Mouse (Mus musculus): ENCODE data around the gene Rel. TPM values are rescaled to one million over a fixed set of nuclear protein-coding genes. Genes with fewer than 3 reads are reported as not detected.

Rel gene
- polyA plus RNA-seq, 1 experiment from 2014 or later = 0.64 TPM

DNA sequence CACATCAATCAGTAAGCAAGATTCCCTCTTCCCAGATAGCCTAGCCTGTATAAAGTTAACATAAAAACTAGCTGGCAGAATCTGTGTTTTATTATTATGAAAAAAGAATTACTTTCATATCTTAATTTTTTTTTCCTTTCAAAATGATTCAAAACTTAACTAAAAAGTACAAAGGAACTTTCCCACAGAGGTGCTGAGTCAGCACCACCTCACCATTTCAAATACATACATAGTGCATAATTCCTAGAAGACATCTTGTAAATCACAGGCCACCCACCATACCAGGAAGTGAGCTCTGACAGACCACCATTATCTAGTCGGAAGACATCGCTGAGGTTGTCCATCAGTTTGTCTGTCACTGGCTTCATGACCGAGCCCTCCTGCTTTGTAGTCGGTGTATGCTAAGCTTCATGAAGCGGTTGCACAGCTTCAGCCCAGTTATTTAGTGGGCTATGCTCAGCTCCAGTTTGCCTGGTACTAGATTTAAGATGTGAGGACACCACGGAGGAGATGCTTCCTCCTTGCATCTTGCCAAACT lies 36.0 kb downstream of the Rel start:
- no peak for ATAC-seq (ENCODE audit: low FRiP score)
- Histone ChIP-seq H3K9me3 (ENCODE audit: control insufficient read depth, low read length) (no peaks in the 10 kb centered on the region), H3K4me3 (ENCODE audit: low read depth, low read length) (no peak overlapping the region), H3K4me1 (ENCODE audit: control insufficient read depth, insufficient read depth, low read length) (no peaks in the 10 kb centered on the region), H3K4me2 (no peak overlapping the region), H3K9ac (ENCODE audit: low read length) (no peak overlapping the region), H3K36me3 (ENCODE audit: control insufficient read depth, insufficient read depth, low read length) (no peaks in the 10 kb centered on the region), H3K27me3 (ENCODE audit: control insufficient read depth, insufficient read depth, low read length) (no peaks in the 10 kb centered on the region), H3K27ac (ENCODE audit: low read depth, low read length) (no peak overlapping the region)
- DNase-seq (ENCODE audit: low spot score, missing footprints) = no peak
- 95% methylated on average over 6 of the region's 6 CpGs for WGBS

DNA sequence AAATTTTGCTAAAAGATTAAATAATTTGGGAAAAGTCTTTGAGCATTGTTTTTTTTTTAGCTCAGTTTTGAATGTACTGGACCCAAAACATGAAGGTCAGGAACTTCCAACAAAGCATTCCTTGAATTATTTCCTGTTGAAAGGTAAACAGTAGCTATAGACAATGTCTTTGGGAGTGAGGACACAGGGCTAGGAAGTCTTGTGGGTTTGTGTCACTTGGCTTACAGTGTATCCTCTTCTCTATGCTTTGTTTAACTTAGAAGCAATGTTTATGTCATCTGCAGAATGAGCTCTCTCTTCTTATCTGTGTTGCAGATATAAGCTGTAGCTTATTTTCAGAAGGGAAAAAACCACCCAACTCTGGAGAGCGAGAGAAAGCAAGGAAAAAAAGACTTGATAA lies 37.9 kb downstream of the Rel start:
- Histone ChIP-seq H3K27ac (ENCODE audit: low read depth, low read length) (no peak overlapping the region), H3K36me3 (ENCODE audit: control insufficient read depth, insufficient read depth, low read length) (peaks cover under 1% of the 10 kb centered on the region)
- no peak for ATAC-seq (ENCODE audit: low FRiP score)

DNA sequence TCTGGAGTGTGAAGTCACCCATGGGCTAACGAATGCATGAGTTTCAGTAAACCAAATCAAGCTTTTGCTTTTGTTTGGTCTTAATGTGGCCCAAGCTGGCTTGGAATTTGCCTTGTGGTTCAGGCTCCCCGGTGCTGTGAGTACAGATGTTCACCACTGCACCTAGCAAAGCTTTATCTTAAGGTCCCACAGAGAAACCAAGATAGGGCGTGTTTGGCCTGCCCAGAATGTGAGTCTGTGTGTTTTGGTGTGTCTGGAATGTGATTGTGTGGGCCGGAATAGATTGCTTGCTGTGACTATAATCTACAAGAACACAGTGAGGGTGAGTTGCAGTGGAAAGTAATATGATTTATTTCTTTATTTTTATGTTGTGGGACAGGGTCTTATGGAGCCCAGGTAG lies 40.6 kb downstream of the Rel start:
- H3K4me1 ChIP-seq (ENCODE audit: control insufficient read depth, insufficient read depth, low read length) = no peaks in the 10 kb centered on the region
- H3K4me2 ChIP-seq = no peak overlapping the region
- peaks cover 8% of the 10 kb centered on the region for H3K36me3 ChIP-seq (ENCODE audit: control insufficient read depth, insufficient read depth, low read length)
- 94% methylated on average over 4 of the region's 4 CpGs for WGBS
- ATAC-seq (ENCODE audit: low FRiP score) (no peak), DNase-seq (ENCODE audit: low spot score, missing footprints) (no peak)
- H3K4me3 ChIP-seq (ENCODE audit: low read depth, low read length) = no peak overlapping the region
- H3K9me3 ChIP-seq (ENCODE audit: control insufficient read depth, low read length) = no peaks in the 10 kb centered on the region
- no peak overlapping the region for H3K27ac ChIP-seq (ENCODE audit: low read depth, low read length)
- no peak overlapping the region for H3K9ac ChIP-seq (ENCODE audit: low read length)
- no peaks in the 10 kb centered on the region for H3K27me3 ChIP-seq (ENCODE audit: control insufficient read depth, insufficient read depth, low read length)

More for the DNA sequence above, 37.9 kb downstream of the Rel start:
- whole genome bisulfite sequencing = 88% methylated on average over 1 of the region's 1 CpGs
- Histone ChIP-seq H3K9ac (ENCODE audit: low read length) (no peak overlapping the region), H3K27me3 (ENCODE audit: control insufficient read depth, insufficient read depth, low read length) (no peaks in the 10 kb centered on the region), H3K4me3 (ENCODE audit: low read depth, low read length) (no peak overlapping the region), H3K9me3 (ENCODE audit: control insufficient read depth, low read length) (no peaks in the 10 kb centered on the region), H3K4me1 (ENCODE audit: control insufficient read depth, insufficient read depth, low read length) (no peaks in the 10 kb centered on the region), H3K4me2 (no peak overlapping the region)
- DNase-seq (ENCODE audit: low spot score, missing footprints) = no peak

DNA sequence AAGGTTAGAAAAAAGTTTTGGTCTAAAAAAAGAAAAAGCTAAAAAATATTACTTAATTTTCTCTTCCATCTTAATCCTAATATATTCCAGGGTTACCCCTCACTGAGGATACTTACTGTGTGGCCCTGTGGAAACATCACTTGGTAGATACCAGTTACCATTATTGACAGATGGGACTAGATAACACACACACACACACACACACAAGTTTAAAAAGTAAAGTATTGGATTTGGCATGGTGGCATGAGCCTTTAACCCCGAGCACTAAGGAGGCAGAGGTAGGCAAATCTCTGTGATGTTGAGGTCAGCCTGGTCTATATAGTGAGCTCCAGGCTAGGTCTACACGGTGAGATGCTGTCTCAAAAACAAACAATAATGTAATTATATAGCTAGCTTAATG lies 42.6 kb downstream of the Rel start:
- no peaks in the 10 kb centered on the region for H3K9me3 ChIP-seq (ENCODE audit: control insufficient read depth, low read length)
- no peak overlapping the region for H3K9ac ChIP-seq (ENCODE audit: low read length)
- no peak overlapping the region for H3K4me2 ChIP-seq
- ATAC-seq (ENCODE audit: low FRiP score) = no peak
- no peaks in the 10 kb centered on the region for H3K27me3 ChIP-seq (ENCODE audit: control insufficient read depth, insufficient read depth, low read length)
- no peak overlapping the region for H3K4me3 ChIP-seq (ENCODE audit: low read depth, low read length)
- WGBS = 86% methylated on average over 2 of the region's 2 CpGs
- peaks cover 8% of the 10 kb centered on the region for H3K36me3 ChIP-seq (ENCODE audit: control insufficient read depth, insufficient read depth, low read length)
- H3K27ac ChIP-seq (ENCODE audit: low read depth, low read length) = no peak overlapping the region
- no peaks in the 10 kb centered on the region for H3K4me1 ChIP-seq (ENCODE audit: control insufficient read depth, insufficient read depth, low read length)
- no peak for DNase-seq (ENCODE audit: low spot score, missing footprints)

DNA sequence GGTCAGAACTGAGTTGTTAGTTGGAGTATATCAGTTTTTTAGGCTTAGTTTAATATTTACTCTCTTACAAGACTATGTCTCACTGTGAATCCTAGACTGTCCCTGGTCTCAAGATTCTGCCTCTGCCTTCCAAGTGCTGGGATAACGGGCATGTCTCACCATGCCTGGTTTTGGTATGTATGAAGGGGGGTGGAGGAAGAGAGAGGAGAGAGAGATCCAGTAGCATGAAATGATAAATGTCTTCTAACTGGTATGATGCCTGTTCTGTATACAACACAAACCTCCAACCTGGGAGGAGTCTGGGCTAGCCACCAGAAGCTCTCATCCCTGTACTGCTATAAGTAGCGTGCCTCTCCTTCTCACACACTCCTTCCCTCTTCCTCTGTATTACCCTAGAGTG lies 44.3 kb downstream of the Rel start:
- 95% methylated on average over 2 of the region's 2 CpGs for WGBS

DNA sequence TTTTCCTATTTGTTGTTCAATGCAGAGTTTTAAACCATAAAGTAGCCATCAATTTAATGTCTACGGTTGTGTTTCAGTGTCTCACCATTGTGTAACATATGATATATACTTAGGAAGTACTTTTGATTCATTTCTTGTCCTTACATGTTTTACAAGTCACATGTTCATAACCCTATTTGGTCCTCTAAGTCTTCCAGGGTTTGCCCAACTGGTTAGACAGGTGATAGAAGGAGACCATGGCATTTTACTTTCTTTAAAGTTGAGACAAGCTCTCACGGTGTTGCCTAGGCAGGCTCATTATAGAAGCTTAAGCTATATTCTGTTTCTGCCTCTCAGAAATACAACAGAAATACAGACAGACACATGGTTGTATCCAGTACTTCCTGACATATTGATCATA lies 44.9 kb downstream of the Rel start:
- peaks cover 11% of the 10 kb centered on the region for H3K36me3 ChIP-seq (ENCODE audit: control insufficient read depth, insufficient read depth, low read length)
- H3K4me2 ChIP-seq = no peak overlapping the region
- WGBS = 89% methylated on average over 2 of the region's 2 CpGs
- H3K27me3 ChIP-seq (ENCODE audit: control insufficient read depth, insufficient read depth, low read length) = no peaks in the 10 kb centered on the region
- no peaks in the 10 kb centered on the region for H3K9me3 ChIP-seq (ENCODE audit: control insufficient read depth, low read length)
- no peak for ATAC-seq (ENCODE audit: low FRiP score)
- no peak overlapping the region for H3K9ac ChIP-seq (ENCODE audit: low read length)
- no peak for DNase-seq (ENCODE audit: low spot score, missing footprints)
- H3K4me1 ChIP-seq (ENCODE audit: control insufficient read depth, insufficient read depth, low read length) = no peaks in the 10 kb centered on the region
- H3K4me3 ChIP-seq (ENCODE audit: low read depth, low read length) = no peak overlapping the region
- H3K27ac ChIP-seq (ENCODE audit: low read depth, low read length) = no peak overlapping the region

More for the DNA sequence above, 44.3 kb downstream of the Rel start:
- H3K27me3 ChIP-seq (ENCODE audit: control insufficient read depth, insufficient read depth, low read length) = no peaks in the 10 kb centered on the region
- H3K9ac ChIP-seq (ENCODE audit: low read length) = no peak overlapping the region
- no peaks in the 10 kb centered on the region for H3K4me1 ChIP-seq (ENCODE audit: control insufficient read depth, insufficient read depth, low read length)
- ATAC-seq (ENCODE audit: low FRiP score) (no peak), DNase-seq (ENCODE audit: low spot score, missing footprints) (no peak)
- no peak overlapping the region for H3K27ac ChIP-seq (ENCODE audit: low read depth, low read length)
- H3K4me3 ChIP-seq (ENCODE audit: low read depth, low read length) = no peak overlapping the region
- no peak overlapping the region for H3K4me2 ChIP-seq
- peaks cover 11% of the 10 kb centered on the region for H3K36me3 ChIP-seq (ENCODE audit: control insufficient read depth, insufficient read depth, low read length)
- H3K9me3 ChIP-seq (ENCODE audit: control insufficient read depth, low read length) = no peaks in the 10 kb centered on the region

DNA sequence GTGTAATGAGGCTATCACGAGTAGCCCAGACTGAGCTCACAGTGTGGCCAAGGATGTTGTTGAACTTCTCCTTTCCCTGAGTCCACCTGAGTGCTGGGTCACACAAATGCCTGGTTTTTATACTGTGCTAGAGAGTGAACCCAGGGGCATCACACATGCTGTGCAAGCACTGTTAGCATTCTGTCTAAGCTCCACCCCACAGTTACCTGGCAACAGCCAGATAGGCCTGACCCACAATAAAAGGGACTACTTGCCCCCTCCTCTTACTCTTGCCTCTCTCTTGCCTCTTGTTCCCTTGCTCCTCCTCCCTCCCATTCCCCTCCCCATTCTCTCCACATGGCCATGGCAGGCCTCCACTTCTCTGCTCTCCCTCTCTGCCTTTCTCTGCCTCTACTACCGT lies 48.4 kb downstream of the Rel start:
- H3K4me1 ChIP-seq (ENCODE audit: control insufficient read depth, insufficient read depth, low read length) = no peaks in the 10 kb centered on the region
- H3K27ac ChIP-seq (ENCODE audit: low read depth, low read length) = no peak overlapping the region
- ATAC-seq (ENCODE audit: low FRiP score) = 0 out of 2 replicates have a peak, but pooled peaks have one; percentile 55
- no peak overlapping the region for H3K4me2 ChIP-seq
- no peak overlapping the region for H3K4me3 ChIP-seq (ENCODE audit: low read depth, low read length)
- DNase-seq (ENCODE audit: low spot score, missing footprints) = no peak
- H3K9me3 ChIP-seq (ENCODE audit: control insufficient read depth, low read length) = no peaks in the 10 kb centered on the region
- H3K27me3 ChIP-seq (ENCODE audit: control insufficient read depth, insufficient read depth, low read length) = no peaks in the 10 kb centered on the region
- 30% methylated on average over 2 of the region's 2 CpGs for WGBS
- H3K9ac ChIP-seq (ENCODE audit: low read length) = no peak overlapping the region
- H3K36me3 ChIP-seq (ENCODE audit: control insufficient read depth, insufficient read depth, low read length) = peaks cover 15% of the 10 kb centered on the region

DNA sequence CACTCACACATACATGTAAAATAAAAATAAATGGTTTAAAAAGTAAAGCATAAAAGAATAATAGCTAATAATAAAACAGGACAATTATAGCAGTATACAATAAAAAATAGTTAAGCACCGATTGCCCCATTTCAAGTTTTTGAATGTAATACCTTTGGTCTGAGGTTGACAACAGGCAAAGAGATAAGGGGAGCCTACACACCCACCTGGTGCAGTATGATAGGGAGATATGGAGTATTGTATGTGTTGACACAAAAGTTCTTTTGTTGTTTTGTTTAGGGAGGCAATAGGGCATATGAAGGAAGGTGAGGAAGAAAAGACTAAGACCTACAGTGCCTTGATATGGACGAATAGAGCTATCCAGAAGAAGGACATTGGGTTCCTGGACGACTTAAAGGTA lies 50.9 kb downstream of the Rel start:
- Histone ChIP-seq H3K9me3 (ENCODE audit: control insufficient read depth, low read length) (no peaks in the 10 kb centered on the region), H3K4me3 (ENCODE audit: low read depth, low read length) (no peak overlapping the region), H3K4me1 (ENCODE audit: control insufficient read depth, insufficient read depth, low read length) (no peaks in the 10 kb centered on the region), H3K27me3 (ENCODE audit: control insufficient read depth, insufficient read depth, low read length) (no peaks in the 10 kb centered on the region), H3K27ac (ENCODE audit: low read depth, low read length) (no peak overlapping the region), H3K4me2 (no peak overlapping the region), H3K36me3 (ENCODE audit: control insufficient read depth, insufficient read depth, low read length) (peaks cover 12% of the 10 kb centered on the region), H3K9ac (ENCODE audit: low read length) (no peak overlapping the region)
- 80% methylated on average over 3 of the region's 3 CpGs for WGBS
- no peak for DNase-seq (ENCODE audit: low spot score, missing footprints)
- ATAC-seq (ENCODE audit: low FRiP score) = no peak

DNA sequence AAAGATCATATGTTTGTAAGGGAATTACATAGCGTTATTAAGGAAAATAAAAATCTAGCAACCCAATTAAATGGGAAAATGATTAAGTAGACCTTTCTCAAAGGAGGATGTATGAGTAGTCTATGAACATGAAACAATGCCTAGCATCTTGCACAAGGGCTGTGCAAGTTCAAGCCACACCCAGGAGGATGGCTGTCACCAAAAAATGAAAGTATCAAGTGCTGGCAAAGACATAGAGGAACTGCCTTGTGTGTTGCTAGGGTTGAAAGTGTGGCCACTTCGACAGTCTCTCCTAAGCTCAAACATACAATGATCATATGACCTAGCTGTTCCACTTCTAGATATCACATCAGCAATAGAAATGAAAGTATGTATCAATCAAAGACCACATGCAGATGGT lies 51.9 kb downstream of the Rel start:
- WGBS = 98% methylated on average over 2 of the region's 2 CpGs
- peaks cover 12% of the 10 kb centered on the region for H3K36me3 ChIP-seq (ENCODE audit: control insufficient read depth, insufficient read depth, low read length)
- H3K4me2 ChIP-seq = no peak overlapping the region
- no peak overlapping the region for H3K27ac ChIP-seq (ENCODE audit: low read depth, low read length)
- H3K9ac ChIP-seq (ENCODE audit: low read length) = no peak overlapping the region
- no peaks in the 10 kb centered on the region for H3K9me3 ChIP-seq (ENCODE audit: control insufficient read depth, low read length)
- DNase-seq (ENCODE audit: low spot score, missing footprints) (no peak), ATAC-seq (ENCODE audit: low FRiP score) (no peak)
- H3K4me3 ChIP-seq (ENCODE audit: low read depth, low read length) = no peak overlapping the region
- no peaks in the 10 kb centered on the region for H3K4me1 ChIP-seq (ENCODE audit: control insufficient read depth, insufficient read depth, low read length)
- no peaks in the 10 kb centered on the region for H3K27me3 ChIP-seq (ENCODE audit: control insufficient read depth, insufficient read depth, low read length)
